Mouse (Mus musculus) left cerebral cortex, adult 9 months (tissue): ENCODE data around the gene Nfix.

ENCODE experiments used
- DNase-seq, 2 experiments: peaks; one replicate each; pipeline ENCODE4 v3.0.0; 2022; ENCODE audit warnings: low spot score in 2 of 2

Nfix gene

GRCm38 (mm10) chr8:84722530-84722849 is 77.7 kb downstream of the Nfix start:
- DNase-seq, result no peak

- no peak for DNase-seq
Observed at GRCm38 (mm10) chr8:84718959-84719690, 81.0 kb downstream of the Nfix start.

- DNase-seq, result no peak
Observed at GRCm38 (mm10) chr8:84718476-84718875, 81.7 kb downstream of the Nfix start.

GRCm38 (mm10) chr8:84716790-84717189 is 83.4 kb downstream of the Nfix start:
- DNase-seq, result no peak

GRCm38 (mm10) chr8:84715893-84716468 is 84.2 kb downstream of the Nfix start:
- DNase-seq, result no peak

GRCm38 (mm10) chr8:84714161-84714560 is 86.0 kb downstream of the Nfix start:
- DNase-seq, result no peak

GRCm38 (mm10) chr8:84713381-84713780 is 86.8 kb downstream of the Nfix start:
- no peak for DNase-seq

GRCm38 (mm10) chr8:84712759-84713120 is 87.4 kb downstream of the Nfix start:
- DNase-seq, result no peak

GRCm38 (mm10) chr8:84711933-84712758 is 88.0 kb downstream of the Nfix start:
- DNase-seq, result no peak

GRCm38 (mm10) chr8:84711312-84711711 is 88.8 kb downstream of the Nfix start:
- no peak for DNase-seq

- DNase-seq, result no peak
Observed at GRCm38 (mm10) chr8:84709931-84710330, 90.2 kb downstream of the Nfix start.

GRCm38 (mm10) chr8:84708774-84709475 is 91.2 kb downstream of the Nfix start:
- DNase-seq, result peak in 1 of 2 experiments; percentile 90

GRCm38 (mm10) chr8:84708071-84708541 is 92.0 kb downstream of the Nfix start:
- DNase-seq, result no peak

GRCm38 (mm10) chr8:84707267-84707883 is 92.8 kb downstream of the Nfix start:
- DNase-seq, result no peak

- no peak for DNase-seq
Observed at GRCm38 (mm10) chr8:84706610-84707266, 93.4 kb downstream of the Nfix start.

GRCm38 (mm10) chr8:84705960-84706359 is 94.2 kb downstream of the Nfix start:
- DNase-seq, result no peak

- no peak for DNase-seq
Observed at GRCm38 (mm10) chr8:84704867-84705831, 95.0 kb downstream of the Nfix start.

GRCm38 (mm10) chr8:84704356-84704755 is 95.8 kb downstream of the Nfix start:
- peak in 1 of 2 experiments; percentile 70 for DNase-seq

- DNase-seq, result no peak
Observed at GRCm38 (mm10) chr8:84703466-84704249, 96.5 kb downstream of the Nfix start.
